Mouse (Mus musculus): ENCODE measurements at regions not wholly inside any gene's neighbourhood (a gene's known extent, or its start where the extent isn't known, plus 50 kb on each side); places are given as distances from the start of the nearest gene placed in this dataset.

DNA sequence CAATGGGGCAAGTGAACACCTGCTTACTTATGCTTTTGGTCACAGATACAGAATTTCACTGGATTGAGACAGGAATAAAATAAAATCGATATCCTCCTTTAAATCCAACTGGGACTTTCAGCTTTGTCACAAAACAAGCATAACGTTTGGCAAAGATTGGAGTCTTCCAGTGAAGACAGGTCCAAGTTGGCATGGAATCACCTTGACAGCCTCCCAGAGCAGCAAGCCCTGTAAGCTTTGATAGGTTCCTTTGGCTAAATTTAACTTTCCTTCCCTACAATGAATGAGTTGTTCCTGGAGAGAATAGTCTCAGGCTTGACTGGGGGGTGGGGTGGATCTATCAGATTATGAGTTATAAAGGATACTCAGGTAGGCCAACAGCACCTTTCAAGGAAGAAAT, 302.1 kb upstream of the Epha3 start:
- no peak for DNase-seq

DNA sequence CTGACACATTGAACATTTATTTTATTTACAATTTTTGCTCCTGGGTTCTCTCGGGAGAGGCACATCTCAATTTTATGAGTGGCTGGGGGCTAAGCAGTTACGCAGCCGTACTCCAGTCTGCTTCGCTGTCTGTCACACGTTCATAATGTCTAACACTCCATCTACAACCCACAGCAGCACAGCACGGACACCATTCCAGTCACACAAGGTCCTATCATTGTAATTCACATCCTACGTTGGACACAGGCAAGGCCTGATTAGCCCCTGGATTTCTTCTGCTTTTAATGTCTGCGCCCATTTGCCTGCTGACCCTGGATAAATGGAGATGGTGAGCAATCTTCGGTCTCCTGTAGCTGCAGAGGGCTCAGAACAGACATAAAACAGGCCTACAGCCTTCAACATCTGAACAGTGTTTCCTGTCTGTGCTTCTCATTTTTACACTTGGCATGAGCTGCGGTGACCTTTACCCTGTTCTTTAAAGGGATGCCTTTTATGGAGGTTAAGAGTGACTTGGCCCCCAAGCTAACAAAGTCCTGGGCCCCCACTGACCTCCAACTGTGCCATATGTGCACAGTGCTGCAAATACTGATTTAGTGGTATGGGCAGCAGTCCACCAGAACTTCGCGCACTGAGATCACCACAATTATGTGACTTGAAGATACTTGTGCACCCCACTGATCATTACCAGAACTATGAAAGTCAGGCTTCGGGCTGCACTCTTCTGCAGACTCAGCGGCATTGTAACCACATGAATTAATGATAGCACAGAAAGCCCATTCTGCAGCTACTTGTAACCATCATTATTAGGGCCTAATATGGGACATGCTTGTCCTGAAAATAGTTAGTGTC, 281.9 kb upstream of the Epha3 start:
- no peak for DNase-seq

Measured in retina, postnatal 1 day (tissue).